Mouse (Mus musculus) bone marrow, adult 2 months (tissue): ENCODE data around the gene Hhat.

Experiments
- CTCF ChIP-seq: fragments of 200-500 bp; IDR thresholded peaks from 2 replicates; pipeline ENCODE4 v1.5.1; 2011; ENCODE audit warnings: low read length, control low read depth; ENCODE audit not compliant: control insufficient read depth, insufficient read depth
- POLR2A ChIP-seq: fragments of 200-500 bp; IDR thresholded peaks from 2 replicates; pipeline ENCODE4 v1.6.1; 2011; ENCODE audit warnings: low read depth, mild to moderate bottlenecking, control low read depth, low read length, borderline replicate concordance; ENCODE audit not compliant: control insufficient read depth

DNA sequence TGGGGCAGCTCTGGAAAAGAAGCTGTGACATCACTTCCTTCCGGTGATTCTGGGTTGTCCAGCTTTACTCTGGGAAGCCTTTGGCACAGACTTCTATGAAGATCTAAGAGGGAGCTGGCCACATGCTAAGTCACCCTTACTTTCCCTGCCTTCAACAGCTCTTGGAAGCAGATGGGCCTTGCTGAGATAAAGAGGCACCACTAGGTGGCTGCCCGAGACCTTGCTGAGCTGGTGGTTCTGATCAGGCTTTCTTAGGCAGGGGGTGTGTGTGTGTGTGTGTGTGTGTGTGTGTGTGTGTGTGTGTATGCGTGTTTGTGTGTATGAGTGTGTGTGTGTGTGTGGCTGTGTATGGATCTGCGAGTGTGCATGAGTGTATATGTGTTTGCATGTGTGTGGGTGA is 13.4 kb upstream of the Hhat start:
- TF ChIP-seq CTCF (peak; percentile 40; the same call in 1 of the 2 replicates), POLR2A (no peak)
